8 mouse cellular contexts compared by ENCODE assay signal in the genomic region with DNA sequence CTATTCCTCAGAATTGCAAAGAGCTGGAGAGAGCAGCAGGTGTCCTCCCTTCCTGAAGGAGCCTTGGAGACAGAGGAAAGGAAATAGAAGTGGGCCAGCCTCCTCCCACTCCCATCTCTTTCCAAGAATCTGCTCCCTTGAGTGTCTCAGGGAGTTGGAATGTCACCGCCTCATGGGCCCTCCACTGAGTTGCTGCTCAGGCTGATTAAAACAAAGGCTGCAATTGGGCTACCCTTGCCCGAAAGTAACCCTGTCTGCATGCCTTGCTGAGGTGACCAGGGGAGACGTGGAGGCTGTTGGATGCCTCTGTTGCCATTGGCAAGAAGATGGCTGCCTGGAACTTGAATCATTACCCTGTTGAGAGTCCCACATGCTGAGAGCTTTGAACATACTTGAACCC. TPM values are rescaled to one million over a fixed set of nuclear protein-coding genes. Genes with fewer than 3 reads are reported as not detected.
A peak's percentile ranks its signal among the peaks of the same experiment; 100 is the strongest.
DNase-seq lines count a peak whose midpoint lies in the region; ATAC-seq and TF ChIP-seq lines count a peak whose summit lies in the region.

No protein-coding gene starts in this region.

- no peaks in the 10 kb centered on the region for H3K27me3 ChIP-seq in kidney, embryonic 15.5 days
- no peaks in the 10 kb centered on the region for H3K27me3 ChIP-seq in liver, postnatal 0 days (ENCODE audit: insufficient read depth, low read length)

- 72% methylated on average over 3 of the region's 3 CpGs for WGBS in kidney, embryonic 15.5 days
- WGBS in olfactory bulb, adult 2 months = 56% methylated on average over 3 of the region's 3 CpGs
- WGBS in liver, postnatal 0 days (ENCODE audit: insufficient replicate concordance) = 83% methylated on average over 3 of the region's 3 CpGs

- H3K9ac ChIP-seq in kidney, embryonic 15.5 days = no peak overlapping the region
- H3K9ac ChIP-seq in liver, postnatal 0 days (replicated peaks) = no peak overlapping the region

- peak; percentile 28 for DNase-seq in kidney, adult 18-20 months
- peak; percentile 63 for DNase-seq in adrenal gland, postnatal 14 days
- DNase-seq in gastrocnemius, postnatal 25 days = peak; percentile 61
- peak; percentile 59 to 63 for DNase-seq in kidney, postnatal 36 days
- DNase-seq in liver, postnatal 0 days = no peak

- no peak overlapping the region for H3K27ac ChIP-seq in kidney, embryonic 15.5 days
- 0 out of 2 replicates have a peak overlapping the region, but pooled peaks have one; percentile 80 for H3K27ac ChIP-seq in olfactory bulb, adult 2 months (ENCODE audit: insufficient read depth, low read depth, low read length)
- H3K27ac ChIP-seq in liver, postnatal 0 days (ENCODE audit: low read depth) = no peak overlapping the region

- no peak overlapping the region for H3K4me3 ChIP-seq in kidney, embryonic 15.5 days (replicated peaks)
- no peak overlapping the region for H3K4me3 ChIP-seq in olfactory bulb, adult 2 months (ENCODE audit: insufficient read depth, low read depth, low read length)
- no peak overlapping the region for H3K4me3 ChIP-seq in liver, postnatal 0 days (ENCODE audit: low read depth, low read length)

- TF ChIP-seq EP300 in liver, postnatal 0 days (IDR thresholded peaks at IDR 0.05; ENCODE audit: low read depth) = no peak

- H3K4me2 ChIP-seq in kidney, embryonic 15.5 days = no peak overlapping the region
- no peak overlapping the region for H3K4me2 ChIP-seq in liver, postnatal 0 days (ENCODE audit: low read depth, low read length)

- TF ChIP-seq CTCF in olfactory bulb, adult 2 months (IDR thresholded peaks at IDR 0.05; ENCODE audit: insufficient read depth, low read depth, low read length) = no peak
- TF ChIP-seq CTCF in liver, postnatal 0 days (IDR thresholded peaks at IDR 0.05; ENCODE audit: low read depth) = no peak

- H3K9me3 ChIP-seq in kidney, embryonic 15.5 days (replicated peaks) = no peaks in the 10 kb centered on the region
- no peaks in the 10 kb centered on the region for H3K9me3 ChIP-seq in liver, postnatal 0 days (ENCODE audit: low read length)

- ATAC-seq in kidney, embryonic 15.5 days (replicated peaks; ENCODE audit: low FRiP score) = no peak
- ATAC-seq in megakaryocyte progenitor cell, adult 5-6 weeks (replicated peaks; ENCODE audit: poor library complexity) = no peak
- no peak for ATAC-seq in liver, postnatal 0 days

- no peak for TF ChIP-seq POLR2A in olfactory bulb, adult 2 months (IDR thresholded peaks at IDR 0.05; ENCODE audit: insufficient read depth, low read depth, low read length)

- H3K36me3 ChIP-seq in kidney, embryonic 15.5 days = no peaks in the 10 kb centered on the region
- no peaks in the 10 kb centered on the region for H3K36me3 ChIP-seq in liver, postnatal 0 days (replicated peaks; ENCODE audit: insufficient read depth, low read length)

- peaks cover 21% of the 10 kb centered on the region for H3K4me1 ChIP-seq in kidney, embryonic 15.5 days
- H3K4me1 ChIP-seq in olfactory bulb, adult 2 months (ENCODE audit: control insufficient read depth, insufficient read depth, low read length) = peaks cover 19% of the 10 kb centered on the region
- peaks cover 26% of the 10 kb centered on the region for H3K4me1 ChIP-seq in liver, postnatal 0 days (ENCODE audit: insufficient read depth)

RNA-seq across cellular contexts. Expression of gene Abca1, which starts 59.7 kb away (rescaled TPM):
- polyA plus RNA-seq in kidney, embryonic 15.5 days (2015; fragmentation: Nextera tagmentation; extraction: Ambion mirVana) = 3.8 and 4.4 TPM in 2 replicates
- 164 and 209 TPM in 2 replicates for total RNA-seq in adrenal gland, postnatal 14 days (2021)
- total RNA-seq in gastrocnemius, postnatal 25 days (2021) = 1 to 10 TPM; 4.8 to 9.4 TPM
- polyA plus RNA-seq in olfactory bulb, adult 2 months (2012; ENCODE audit: insufficient read depth, insufficient read length, low replicate concordance, missing spikeins) = 44.5 and 149 TPM in 2 replicates
- 1.2 and 1.8 TPM in 2 replicates for total RNA-seq in megakaryocyte progenitor cell, adult 5-6 weeks (2015)
- 1.8 and 1.9 TPM in 2 replicates for total RNA-seq in megakaryocyte progenitor cell, adult 5-6 weeks (2017)
- 9.9 and 11.0 TPM in 2 replicates for polyA plus RNA-seq in liver, postnatal 0 days (2015; fragmentation: Nextera tagmentation; extraction: Ambion mirVana)

Comparison
In these comparisons a context has a peak if more than half of its experiments do, and no peak if none do; other contexts are left out.
1. RNA of gene Abca1, which starts 59.7 kb away (total RNA-seq): 164 to 209 TPM in adrenal gland, postnatal 14 days; 4.8 to 9.4 TPM in gastrocnemius, postnatal 25 days and 1.2 to 1.9 TPM in megakaryocyte progenitor cell, adult 5-6 weeks; every median in the first group is over 10 times any median in the second.